Mouse (Mus musculus) layer of hippocampus, adult 9-11 months (tissue): ENCODE measurements at regions not wholly inside any gene's neighbourhood (a gene's known extent, or its start where the extent isn't known, plus 50 kb on each side); places are given as distances from the start of the nearest gene placed in this dataset.

Source experiments
- DNase-seq: peaks from one replicate; pipeline ENCODE4 v3.0.0; 2022

DNA sequence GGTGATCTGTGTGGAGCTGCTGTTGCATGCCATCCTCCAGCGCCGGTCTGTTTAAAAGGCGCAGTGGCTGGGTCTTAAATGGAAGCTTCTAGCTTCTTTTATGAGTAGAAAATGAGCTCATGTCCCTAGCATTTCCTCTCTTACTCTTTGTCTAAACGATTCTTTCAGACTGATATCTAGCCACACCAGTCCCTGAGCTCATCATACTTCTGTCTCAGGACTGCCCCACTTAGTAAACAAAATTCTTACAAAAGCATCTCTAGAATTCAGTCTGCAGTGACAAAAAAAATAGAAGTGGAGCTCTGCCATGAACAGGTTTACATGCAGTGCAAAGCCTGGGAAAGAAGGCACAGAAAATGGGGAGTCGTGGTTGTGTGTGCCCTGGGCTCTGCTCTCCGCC, 150.2 kb upstream of the Ccn2 start:
- no peak for DNase-seq

DNA sequence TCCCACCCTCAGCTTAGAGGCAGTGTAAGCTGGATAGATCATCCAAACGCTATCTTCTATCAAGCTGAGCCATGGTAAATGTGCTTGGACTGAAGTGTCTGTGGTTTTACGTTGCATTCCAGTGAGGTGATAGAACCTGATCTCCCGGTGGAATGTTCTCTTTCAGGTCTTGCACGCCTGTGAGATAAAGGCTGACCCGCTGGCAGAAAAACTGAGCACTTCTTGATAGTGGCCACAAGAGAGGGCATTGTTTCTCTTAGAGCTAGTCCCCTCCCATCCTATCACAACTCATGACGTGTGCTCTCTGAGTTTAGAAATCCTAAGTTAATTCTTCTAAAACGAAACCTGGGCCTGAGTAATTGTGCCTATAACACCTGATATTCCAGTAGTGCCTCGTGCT, 149.1 kb upstream of the Ccn2 start:
- no peak for DNase-seq

- DNase-seq: no peak
Observed at GRCm38 (mm10) chr10:24447135-24447534, 148.1 kb upstream of the Ccn2 start.

DNA sequence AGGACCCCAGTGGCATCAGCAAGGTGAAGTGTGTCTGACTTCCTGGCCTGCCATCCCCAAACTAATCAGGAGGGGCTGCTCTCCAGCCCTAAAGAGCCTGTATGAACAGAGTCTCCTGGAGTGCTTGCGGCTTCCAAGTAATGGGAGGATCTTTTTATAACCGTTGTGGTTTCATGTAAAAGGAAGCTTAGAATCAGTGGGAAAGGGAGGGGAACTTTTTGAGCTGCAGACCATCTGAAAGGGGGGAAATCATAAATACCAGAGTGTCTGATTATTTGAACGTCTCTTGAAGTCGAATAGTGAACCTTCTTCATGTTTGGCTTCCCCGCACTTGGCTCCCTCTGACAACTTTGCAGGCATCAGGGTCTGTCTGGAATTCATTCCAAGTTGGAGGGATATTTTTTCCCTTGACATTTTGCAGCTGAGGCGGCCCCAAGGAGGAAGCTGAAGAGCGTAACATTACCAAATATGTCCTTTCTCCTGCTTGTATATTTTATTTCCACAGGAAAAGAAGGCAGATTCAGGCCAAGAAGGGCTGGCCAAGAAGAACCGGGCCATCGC, 147.2 kb upstream of the Ccn2 start:
- DNase-seq: no peak

DNA sequence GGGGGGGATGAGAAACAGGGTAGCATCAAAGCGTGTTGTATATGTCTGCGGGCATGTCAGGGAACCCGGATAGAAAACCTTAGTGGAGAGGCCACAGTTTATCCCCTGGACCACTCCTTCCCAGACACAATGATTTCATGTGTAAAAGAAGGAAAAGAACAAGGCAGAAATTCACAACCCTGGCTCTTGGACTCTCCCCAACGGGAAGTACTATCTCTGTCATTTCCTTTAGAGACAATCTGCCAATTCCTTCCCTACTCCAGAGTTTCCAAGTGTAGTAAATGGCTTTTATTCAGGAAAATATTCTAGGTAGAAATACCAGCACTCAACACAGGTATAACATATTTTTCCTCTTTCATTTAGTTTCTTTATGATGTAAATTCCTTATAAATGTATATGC, 141.7 kb upstream of the Ccn2 start:
- DNase-seq: no peak

DNA sequence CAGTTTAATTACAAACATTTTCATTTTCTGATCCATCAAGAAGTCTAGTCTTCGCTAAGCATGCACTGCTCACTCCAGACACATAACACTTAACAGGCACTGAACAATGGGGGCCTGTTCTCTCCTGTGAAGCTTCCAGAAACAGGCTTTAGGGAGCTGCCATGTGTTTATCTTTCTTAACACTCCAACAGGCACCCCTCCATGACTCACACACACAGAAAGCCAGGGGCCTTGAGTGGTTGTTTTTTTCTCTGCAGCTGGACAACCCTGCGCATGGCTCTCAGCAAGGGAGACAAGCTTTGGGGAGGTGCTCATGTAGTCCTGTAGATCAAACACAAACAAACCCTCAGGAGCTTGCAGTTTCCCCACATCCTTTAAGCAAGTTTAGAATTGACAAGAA, 136.6 kb upstream of the Ccn2 start:
- DNase-seq: no peak

- DNase-seq: no peak
Observed at GRCm38 (mm10) chr10:24463873-24464272, 131.4 kb upstream of the Ccn2 start.

DNA sequence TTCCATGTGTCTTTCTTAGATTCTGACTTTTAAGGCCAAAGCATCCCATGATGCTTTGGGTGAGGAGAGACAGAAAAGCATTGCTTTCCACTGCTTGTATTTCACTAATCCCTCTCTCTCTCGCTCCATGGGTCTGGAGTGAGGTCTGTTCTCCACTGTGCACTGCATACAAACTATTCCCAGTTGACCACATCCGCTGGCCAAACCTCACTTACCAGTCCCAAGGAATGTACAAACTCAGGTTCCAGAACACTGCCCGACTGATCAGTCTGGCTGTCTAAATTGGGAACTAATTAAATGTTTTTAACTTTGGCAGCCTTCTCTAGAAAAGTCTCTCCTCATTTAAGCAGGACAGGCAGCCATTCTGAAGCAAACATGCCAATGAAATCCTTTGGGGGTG, 130.9 kb upstream of the Ccn2 start:
- DNase-seq: no peak

- DNase-seq: no peak
Observed at GRCm38 (mm10) chr10:24469741-24470140, 125.5 kb upstream of the Ccn2 start.

DNA sequence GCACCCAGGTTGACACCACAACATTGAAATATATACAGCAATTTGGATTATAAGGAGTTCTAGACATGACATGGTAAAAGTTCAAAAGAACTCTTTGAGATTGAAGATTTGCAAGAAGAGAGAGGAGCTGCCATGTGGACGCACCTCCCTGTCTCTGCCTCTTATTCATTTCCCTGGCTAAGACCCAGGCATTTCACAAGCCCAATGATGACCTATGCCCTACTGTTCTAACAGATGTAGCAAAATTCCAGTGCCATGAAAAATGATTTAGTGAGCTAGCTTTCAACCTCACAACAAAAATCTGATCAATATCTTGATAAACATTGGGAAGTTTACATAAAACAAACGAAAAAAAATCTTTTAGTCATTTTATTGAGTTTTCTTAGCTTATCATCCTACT, 123.7 kb upstream of the Ccn2 start:
- DNase-seq: no peak

DNA sequence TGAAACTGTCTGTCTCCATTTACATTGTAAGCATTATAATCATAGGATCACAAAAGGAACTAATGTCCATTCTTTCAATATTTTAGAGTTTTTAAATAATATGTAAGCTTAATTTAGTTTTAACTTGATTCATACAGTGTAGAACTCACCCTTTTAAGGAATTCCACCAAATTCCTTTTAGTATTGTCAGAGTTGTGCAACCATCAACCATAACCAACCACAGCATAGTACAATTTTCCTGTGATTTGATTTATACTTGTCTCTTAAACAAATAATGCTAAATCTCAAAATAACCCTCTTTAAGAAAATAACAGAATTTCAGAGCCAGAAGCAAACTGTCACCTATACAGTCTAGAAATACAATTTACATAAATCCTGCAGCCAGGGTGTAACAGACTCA, 119.0 kb upstream of the Ccn2 start:
- DNase-seq: no peak

GRCm38 (mm10) chr10:24478535-24478934, 116.7 kb upstream of the Ccn2 start:
- no peak for DNase-seq

DNA sequence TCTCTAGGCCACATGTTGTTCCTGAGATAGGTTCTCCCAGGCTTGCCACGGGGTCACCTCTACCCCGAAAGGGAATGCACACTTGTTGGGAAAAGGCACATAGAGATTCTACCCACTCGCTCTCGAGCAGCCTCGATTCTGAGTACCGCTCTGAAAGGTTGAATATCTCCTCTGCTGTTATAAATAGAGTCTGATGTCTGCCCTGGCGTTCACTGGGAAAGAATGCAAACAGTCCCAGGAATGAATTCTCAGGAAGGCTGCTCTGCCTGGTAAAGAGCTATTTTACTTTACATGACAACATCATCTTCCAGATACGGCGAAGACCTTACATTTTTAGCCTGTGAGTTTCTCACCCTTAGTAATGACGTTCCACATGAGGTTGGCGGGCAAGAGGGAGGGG, 116.1 kb upstream of the Ccn2 start:
- no peak for DNase-seq

GRCm38 (mm10) chr10:24481926-24482612, 113.2 kb upstream of the Ccn2 start:
- DNase-seq: no peak

DNA sequence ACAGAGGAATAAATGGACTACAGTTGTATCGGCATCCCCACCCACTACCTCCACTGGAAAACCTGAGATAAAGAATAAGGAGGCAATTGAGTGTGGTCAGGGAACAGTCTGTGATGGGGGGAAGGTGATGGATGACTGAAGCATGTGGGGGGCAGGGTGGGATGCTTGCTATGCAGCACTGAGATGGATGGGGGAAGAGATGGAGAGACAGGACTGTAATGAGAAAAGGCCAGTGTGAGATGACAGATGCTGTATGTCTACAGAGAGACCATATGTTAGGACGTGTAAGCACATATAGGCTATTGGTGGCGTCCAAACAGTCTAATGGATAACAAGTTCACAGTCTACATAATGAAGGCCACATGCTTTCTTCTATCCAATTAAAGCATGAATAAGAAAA, 112.2 kb upstream of the Ccn2 start:
- no peak for DNase-seq

- DNase-seq: no peak
Observed at GRCm38 (mm10) chr10:24484101-24484660, 111.1 kb upstream of the Ccn2 start.

DNA sequence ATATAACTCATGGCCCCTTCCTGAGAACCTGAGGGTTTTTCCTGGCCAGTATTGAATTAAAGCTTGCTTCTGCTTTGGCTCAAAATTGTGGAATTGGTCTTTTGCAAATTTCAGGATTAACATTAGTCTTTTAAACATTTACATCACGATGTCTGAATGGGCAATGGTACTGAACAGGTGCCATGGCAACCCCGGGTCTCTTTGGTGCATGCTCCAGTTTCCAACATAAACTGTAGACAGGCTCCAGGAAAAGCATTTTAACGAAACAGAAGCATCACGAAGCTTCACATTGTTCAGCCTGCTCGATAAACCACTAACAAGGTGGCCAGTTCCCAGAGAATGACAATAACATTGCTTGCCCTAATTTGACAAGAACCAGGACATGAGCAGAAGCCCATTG, 109.8 kb upstream of the Ccn2 start:
- DNase-seq: no peak

DNA sequence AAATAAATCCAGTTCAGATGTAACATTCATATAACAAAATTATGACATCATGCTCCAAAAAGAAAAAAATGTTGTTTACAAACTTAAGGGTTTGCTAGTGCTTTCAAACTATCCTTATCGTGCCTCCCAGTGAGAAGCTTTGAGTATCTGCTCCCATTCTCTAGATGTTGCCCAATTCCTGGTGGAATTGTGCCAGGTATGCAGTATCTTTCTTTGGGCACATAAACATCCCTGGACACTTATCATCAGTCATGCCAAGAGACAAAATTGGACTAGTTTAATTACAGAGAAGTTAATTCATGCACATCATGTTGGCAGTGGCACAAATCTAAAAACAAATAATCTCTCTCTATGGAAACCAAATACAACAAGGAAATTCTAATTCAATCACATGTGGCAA, 109.0 kb upstream of the Ccn2 start:
- no peak for DNase-seq

GRCm38 (mm10) chr10:24487915-24488314, 107.3 kb upstream of the Ccn2 start:
- no peak for DNase-seq

- DNase-seq: no peak
Observed at GRCm38 (mm10) chr10:24490432-24490831, 104.8 kb upstream of the Ccn2 start.

DNA sequence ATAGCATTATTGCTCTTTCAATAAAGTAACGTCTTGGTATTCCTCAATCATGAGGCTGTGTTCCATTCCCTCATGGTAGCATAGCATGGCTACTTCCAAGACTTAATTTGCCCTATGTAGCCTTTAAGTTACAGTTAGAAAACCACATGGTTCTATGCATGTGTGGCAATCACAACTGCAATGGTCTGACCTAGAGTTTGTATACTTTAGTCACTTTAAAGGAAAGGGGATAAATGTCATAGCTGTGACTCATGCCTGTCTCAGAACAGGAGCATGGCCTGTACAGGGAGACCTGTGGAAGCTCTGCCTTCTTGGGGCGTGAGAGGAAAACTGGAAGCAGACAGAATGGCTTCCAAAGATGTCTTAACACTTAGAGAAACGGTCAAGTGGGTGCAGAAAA, 103.4 kb upstream of the Ccn2 start:
- no peak for DNase-seq

DNA sequence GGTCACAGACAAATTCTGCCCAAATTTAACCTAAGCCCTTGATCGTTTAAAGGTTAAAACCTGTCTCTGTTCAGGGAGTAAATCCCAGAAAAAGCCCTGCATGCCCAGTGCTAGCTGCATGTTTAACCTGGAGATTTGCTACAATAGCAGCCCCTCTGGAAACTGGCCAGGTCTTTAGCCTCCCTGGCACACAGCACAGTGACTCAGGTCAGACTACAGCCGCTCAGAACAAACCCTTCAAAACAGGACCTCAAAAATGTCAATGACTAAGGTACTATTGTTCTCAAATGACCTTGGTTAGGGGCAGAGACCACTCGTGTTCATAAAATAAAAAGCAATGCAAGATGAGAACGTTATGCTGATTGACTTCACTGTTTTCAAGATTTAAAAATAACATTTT, 101.8 kb upstream of the Ccn2 start:
- no peak for DNase-seq

DNA sequence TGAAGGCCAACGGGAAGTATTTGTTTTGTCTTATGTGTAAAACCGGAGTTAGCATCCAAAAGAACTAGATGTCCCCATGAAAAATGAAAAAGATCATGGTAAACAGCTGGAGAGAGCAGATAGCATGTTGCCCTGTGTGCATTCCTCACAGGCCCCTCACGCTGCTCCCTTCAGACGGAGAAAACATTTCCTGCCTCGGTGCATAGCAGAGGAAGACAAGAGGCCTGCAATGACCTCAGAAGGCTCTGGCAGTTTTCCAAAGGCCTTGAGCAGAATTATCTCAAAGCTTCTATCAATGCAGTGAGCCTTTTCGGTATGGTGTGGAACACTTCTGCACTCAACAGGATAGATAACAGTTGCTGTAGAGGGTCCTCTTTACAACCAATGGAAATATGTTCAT, 101.3 kb upstream of the Ccn2 start:
- DNase-seq: no peak

DNA sequence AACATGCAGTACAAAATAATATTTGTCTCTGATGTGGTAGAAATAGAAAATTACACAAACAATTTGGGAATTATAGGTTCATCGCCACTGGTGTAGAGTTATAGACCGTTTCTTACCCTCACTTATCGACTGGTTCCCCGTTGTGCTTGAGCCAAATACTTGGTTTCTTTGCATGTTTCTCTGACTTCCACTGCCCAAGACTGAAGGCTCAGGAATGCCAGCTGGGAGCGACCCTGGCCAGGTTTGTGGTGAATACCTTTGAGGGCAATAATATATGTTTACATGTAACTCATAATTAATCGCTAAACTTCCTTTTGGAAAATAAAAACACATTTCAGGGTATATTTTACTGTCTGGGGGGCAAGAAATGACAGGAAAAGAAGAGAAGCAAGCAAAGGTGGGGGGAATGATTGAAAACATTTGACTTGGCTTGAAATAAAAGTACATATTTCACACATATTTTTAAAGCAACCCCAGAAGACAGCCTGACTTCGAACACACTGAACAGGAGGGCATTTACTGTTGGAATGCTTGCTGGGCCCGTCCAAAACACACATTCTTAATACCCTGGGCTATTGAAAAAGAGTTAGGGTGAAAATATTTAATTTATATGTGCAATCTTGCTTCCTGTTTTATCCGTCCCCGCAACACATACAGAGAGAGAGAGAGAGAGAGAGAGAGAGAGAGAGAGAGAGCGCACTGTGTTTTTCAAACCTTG, 75.3 kb upstream of the Ccn2 start:
- DNase-seq: no peak
